Mouse (Mus musculus) fibroblast of lung, adult 2 months (primary cell): ENCODE measurements around the gene Lmbrd2.

Experiments
- DNase-seq: peaks from one replicate; pipeline ENCODE4 v3.0.0-alpha.2; 2011; ENCODE audit warnings: low read depth

Gene Lmbrd2

DNA sequence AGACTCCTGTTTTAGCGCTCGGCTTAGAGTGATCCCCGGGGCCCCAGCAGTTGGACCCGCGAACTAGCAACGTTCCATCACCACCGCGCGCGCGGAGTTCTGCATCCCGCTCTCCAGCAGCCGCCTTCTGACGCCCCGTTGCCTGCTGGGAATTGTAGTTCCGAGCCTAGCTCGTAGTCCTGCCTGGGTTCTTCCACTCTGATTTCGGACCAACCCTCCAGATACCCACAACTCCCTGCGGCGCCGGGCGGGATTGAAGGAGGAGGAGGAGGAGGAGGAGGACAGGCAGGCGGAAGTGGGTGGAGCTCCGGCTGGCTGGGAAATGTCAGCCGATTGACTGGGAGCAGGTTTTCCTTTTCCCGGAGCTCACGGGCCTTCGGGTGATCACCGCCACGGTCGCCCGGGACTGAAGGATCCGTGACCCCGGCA, at the start of gene Lmbrd2:
Gene Lmbrd2, plus strand, starts transcription at position 299 of the 429 bp plus-strand sequence.
- peak; percentile 94 for DNase-seq

- DNase-seq = no peak
These were observed 49.7 kb upstream of the Lmbrd2 start for GRCm38 (mm10) chr15:9090662-9091061.

DNA sequence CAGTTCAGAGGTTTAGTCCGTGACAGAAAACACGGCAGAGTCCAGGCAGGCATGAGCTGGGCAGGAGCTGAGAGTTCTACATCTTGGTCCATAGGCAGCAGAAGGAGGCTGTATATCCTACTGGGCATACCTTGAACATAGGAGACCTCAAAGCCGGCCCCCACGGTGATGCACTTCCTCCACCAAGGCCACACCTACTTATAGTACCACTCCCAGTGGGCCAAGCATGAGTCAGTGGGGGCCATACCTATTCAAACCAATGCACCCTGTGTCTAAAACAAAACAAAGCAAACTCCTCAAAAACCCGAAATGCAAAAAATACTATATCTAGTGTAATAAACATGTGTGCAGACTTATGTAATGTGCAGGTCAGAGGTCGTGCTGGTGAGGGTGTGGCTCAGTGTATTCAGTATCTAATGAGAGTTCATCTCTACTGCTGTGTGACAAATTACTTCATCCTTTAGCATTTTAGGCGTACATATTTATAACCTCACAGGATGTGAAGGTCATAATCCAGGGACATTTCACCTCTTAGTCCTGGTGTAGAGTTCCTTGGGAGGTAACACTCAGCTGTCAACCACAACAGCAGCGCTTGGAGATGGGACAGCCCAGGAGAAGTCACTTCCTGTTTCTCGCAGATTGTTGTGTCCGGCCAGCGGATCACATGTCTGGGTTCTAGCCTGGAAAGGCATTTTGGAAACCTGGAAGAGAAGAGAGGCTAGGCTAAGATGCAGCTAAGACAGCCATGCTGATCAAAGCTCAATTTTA, 46.6 kb upstream of the Lmbrd2 start:
- DNase-seq = no peak

DNA sequence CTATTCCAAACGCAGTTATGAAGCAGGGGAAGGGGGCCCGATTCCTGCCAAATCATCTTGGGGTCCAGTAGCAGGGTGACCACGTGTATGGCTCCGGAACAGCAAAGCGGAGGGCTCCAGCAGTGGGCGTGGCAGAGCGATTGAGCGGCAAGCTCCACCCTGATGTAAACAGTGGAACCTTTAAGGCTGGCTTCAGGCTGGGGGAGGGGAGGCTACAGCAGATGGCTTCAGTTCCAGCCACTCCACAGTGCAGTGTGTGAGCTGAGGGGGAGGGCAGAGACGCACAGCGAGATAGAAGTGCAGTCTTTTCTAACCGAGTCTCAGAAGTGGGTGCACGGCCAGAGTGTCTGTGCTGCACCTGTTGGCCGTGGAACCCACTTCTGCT, 46.0 kb upstream of the Lmbrd2 start:
- no peak for DNase-seq

GRCm38 (mm10) chr15:9096865-9097264, 43.5 kb upstream of the Lmbrd2 start:
- no peak for DNase-seq

DNA sequence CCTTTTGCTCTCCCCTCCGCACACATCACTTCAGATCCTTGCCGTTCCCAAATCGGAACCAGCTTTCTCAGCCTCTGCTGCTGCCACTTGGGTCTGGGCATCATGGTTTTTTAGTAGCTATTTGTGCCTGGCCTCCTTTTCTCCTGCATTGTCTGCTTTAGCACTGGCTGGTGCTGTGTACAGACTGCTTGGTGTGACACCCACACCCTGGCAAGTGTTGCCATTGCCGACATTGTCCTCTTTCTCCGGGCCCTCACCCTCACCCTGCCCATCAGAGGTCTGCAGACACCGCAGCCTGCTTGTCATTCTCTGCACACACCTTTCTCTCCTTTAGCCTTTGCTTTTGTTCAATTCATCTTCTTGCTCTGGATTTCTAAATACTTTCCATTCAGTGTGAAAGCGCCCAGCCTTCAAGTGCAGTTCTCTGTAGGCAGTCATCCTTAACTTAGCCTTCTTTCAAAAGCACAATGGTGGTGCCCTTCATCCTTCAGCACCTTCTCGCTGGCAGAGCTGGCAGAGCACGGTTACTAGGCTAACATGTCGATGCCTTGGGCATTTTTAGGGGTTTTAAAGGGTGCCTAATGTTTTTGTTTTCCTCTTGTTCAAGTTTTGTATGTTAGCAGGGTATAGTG, 39.8 kb upstream of the Lmbrd2 start:
- no peak for DNase-seq

GRCm38 (mm10) chr15:9106303-9107074, 33.9 kb upstream of the Lmbrd2 start:
- no peak for DNase-seq

DNA sequence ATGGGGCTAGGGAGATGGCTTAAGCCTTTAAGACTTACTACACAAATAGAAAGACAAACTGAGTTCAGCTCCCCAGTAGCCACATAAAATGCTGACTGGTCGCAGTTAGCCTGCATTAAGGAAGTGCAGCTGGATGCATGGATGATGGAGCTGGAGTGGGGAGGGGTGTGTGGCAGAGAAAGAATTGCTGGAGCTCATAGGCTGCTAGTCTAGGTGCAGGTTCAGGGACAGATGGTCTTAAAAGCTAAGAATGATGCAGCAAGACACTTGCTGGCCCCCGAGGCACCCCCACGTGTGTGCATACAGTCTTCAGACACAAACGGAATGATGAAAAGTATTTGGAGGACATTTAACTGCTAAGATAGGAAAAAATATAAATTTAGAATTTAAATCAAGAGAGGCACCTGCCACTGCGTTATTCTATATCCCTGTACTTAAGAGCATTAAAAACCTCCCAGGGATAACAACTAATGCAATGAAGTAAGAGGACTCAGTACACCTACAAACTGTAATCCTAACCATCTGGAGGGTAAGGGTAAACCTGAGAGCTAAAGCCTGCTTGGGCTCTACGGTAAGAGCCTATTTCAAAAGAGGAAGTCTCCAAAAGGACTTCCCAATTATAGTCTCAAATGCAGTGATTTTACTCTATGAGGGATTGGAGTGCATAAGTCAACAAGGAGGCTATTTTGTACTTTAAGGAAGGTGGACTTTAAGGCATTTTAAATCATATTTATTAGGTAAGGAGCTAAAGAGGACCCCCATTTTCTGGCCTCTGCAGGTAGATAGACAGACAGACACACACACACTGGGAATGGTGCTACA, 29.6 kb upstream of the Lmbrd2 start:
- no peak for DNase-seq

DNA sequence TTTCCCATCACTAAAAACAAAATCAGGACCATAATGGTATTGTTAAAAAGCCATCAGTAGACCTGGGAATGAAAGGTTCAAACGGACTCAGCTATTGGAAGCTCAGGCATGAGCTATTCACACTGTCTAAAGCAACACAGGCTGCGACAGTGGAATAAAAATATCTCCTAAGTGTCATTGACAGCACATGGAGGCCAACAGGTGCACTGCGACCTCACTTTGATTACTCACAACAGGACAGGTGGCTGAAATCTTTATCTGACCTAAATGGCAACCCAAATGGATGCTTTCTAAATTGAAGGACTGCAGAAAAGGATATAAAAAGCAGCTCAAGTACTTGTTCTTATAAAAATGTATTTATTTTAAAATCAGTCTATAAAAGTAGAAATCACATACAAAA, 28.7 kb upstream of the Lmbrd2 start:
- DNase-seq = no peak

GRCm38 (mm10) chr15:9113556-9113955, 26.8 kb upstream of the Lmbrd2 start:
- DNase-seq = no peak

DNA sequence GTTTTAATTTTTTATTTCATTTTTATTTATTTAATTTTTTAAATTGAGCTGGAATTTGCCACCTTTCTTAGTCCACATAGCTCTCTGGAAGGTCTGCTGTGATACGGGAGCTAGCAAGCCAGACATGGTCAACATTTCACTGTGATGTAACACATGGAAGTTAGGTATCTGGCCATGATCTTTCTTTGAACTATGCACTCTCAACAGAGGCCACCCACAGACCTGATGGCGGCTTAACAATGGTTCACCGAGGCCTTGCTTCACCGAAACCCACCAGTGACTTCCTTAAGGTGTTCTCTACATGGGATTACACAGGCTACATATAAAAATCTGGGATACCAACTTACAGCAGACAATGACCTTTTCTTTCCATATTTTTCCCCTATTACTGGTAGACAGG, 26.2 kb upstream of the Lmbrd2 start:
- no peak for DNase-seq

GRCm38 (mm10) chr15:9114599-9114998, 25.8 kb upstream of the Lmbrd2 start:
- no peak for DNase-seq

GRCm38 (mm10) chr15:9118852-9119251, 21.5 kb upstream of the Lmbrd2 start:
- no peak for DNase-seq

DNA sequence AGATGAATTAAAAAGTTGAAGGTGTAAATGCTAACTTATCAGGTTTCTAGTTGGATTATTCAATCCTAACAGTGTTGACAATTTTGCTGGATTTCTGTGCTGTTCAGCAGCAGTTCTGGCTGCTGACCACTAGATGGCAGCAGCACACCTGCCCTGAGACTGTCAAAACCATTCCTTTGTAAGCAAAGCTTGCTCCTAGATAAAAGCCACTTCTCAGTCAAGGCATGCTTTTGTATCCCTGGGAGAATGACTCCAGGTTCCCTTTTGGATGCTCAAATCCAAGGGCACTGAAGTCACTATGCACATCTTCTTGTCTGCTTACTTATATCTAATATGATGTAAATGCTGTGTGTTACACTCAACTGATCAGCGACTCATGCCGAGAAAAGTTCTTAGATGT, 20.3 kb upstream of the Lmbrd2 start:
- no peak for DNase-seq

DNA sequence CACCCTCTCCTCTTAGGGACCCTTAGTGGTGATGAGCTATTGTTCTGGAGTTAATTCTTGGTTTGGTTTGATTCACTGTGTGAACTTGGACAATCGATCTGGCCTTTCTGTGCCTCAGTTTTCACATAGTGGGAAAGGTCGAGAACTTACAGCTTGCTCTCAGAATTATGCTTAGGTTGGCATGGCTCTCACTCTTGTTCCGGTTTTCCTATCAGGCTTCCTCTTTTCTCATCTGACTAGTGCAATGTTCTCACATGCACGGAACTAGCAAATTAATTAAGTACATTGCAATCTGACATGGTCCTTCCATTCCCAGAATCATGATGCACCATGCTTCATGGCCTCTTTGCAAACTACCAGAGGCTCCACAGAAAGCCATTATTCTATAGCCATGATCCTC, 17.4 kb upstream of the Lmbrd2 start:
- no peak for DNase-seq

DNA sequence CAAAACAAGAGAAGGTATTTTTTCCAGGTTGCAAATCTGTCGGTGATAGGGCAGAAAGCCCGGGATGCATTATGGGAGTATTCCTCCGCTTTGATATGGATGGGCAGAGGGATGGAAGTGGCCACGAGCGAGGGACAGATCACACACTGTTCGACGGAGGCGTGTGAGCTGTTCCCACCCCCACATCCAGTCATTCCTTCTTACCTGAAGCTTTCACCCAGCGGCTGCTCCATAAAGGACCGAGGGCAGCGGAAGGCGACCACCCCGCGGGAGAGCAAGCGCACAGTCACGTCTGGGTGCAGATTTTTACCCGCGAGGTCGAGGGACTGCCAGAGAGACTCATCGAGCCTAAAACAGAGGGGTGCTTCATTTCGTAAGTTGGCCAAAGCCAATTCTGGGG, 15.5 kb upstream of the Lmbrd2 start:
- no peak for DNase-seq

DNA sequence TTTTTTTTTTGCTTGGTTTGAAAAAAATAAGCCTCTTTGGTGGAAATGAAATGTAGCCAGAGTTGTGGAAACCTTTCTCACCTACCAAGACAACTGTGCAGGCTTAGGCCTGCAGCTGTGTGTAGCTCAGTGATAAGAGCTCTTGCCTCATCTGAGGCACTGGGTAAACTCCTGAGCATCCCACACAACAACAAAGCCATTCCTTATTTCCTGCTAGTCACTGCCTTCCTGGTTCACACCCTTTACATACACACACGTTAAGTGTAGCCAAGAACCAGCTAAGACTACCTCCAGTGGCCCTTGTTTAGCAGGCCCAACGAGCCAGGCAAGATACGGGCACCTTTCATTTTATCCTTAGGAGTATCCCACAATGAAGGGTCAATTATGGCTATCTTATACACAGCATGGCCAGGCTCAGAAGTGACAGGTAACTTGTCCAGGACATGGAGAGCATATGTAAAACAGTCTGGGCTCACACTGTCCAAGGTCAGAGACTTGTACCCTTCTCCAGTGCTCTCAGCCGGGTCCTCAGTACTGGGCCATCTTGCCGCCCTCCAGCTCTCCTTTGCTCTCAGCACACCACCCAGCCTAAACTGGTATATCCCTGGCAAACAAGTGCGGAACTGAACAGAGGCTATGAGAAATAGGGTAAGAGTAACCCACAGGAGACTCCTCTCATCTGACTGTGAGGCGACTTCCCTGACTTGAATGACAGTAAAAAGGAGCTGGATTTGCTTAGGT, 13.1 kb upstream of the Lmbrd2 start:
- DNase-seq = no peak

DNA sequence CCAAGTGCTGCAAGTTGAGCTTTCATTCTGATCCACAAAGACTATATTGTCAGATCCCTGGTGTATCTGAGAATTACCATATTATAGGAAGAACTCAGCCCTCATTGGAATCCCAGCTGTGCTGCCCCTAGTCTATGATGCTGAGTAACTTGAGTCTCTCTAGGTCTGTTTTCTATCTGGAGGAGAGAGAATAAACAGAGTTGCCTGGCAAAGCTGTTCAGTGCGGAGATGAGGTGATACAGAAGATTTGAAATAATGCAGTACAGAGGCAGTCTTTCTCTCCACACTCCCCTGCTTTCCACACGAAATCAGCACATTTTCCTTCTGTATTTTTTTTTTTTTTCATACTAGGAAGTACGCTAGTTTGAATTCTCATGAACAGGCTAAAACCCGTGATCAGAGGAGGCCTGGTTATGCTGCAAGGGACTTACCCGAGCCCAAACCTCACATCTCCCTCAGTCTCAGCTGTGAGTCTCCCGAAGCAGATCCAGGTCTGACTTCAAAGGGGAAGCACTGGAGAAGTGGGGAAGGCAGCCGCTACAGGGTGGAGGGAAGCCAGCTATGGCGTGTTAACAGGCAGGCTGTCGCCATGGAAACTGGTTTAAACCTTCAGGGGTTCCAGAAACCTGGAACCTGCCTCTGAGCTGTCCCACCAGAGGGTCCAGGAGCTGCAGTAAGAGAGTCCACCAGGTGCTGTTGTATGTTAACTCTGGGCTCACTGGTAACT, 9.4 kb upstream of the Lmbrd2 start:
- no peak for DNase-seq

- no peak for DNase-seq
These were observed 8.9 kb upstream of the Lmbrd2 start for GRCm38 (mm10) chr15:9131499-9131888.

- DNase-seq = no peak
These were observed 7.5 kb upstream of the Lmbrd2 start for GRCm38 (mm10) chr15:9132693-9133443.
